Mouse (Mus musculus): Measurements from ENCODE around the gene Aqp1. TPM values are rescaled to one million over a fixed set of nuclear protein-coding genes. Genes with fewer than 3 reads are reported as not detected.

The Aqp1 gene
- total RNA-seq, 2 experiments from 2014 or later, result 437 to 441 TPM

GRCm38 (mm10) chr6:55392453-55392852, 56.2 kb downstream of the Aqp1 start:
- ATAC-seq (replicated peaks; ENCODE audit: low FRiP score, low TSS enrichment, poor library complexity, severe bottlenecking), result peak; percentile 81

DNA sequence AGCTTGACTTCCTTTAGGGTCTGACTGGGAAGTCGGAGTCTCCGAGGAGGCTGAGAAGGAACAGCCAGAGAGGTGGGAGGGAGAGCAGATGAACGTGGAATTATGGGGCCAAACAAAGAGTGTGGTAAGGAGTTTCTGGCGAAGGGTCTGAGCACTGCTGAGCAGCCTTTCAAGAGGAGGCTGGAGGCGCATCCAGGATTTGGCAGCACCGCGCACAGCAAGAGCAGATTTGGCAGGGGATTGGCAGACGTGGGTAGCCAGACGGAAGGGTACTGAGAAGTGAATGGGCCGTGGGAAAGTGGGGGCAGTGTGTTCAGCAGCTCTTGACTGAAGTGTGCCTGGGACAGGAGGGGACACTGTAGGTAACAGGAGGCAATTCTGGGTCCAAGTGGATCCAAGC, 58.6 kb downstream of the Aqp1 start:
- ATAC-seq (replicated peaks; ENCODE audit: low FRiP score, low TSS enrichment, poor library complexity, severe bottlenecking), result no peak

- ATAC-seq (replicated peaks; ENCODE audit: low FRiP score, low TSS enrichment, poor library complexity, severe bottlenecking), result no peak
These were observed 59.9 kb downstream of the Aqp1 start for GRCm38 (mm10) chr6:55396176-55396575.

DNA sequence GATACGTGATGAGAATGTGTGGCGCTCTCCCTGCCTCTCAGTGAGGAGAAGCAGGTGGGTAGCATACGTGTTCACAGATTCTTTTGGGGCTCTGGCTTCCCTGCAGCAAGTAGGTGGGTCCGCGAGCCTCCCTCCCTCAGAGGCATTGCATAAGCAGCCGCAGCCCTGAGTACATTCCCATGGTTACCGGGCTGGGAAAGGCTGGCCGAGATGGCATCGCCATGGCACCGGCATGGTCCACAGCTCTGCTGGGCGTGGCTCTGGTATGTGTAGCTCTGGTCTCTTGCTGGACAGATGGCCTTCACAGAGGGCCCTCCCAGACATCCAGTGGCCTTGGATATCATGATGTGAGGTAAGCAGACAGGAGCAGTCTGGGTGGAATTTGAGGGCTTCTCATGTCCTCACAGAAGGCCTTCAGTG, 60.4 kb downstream of the Aqp1 start:
- ATAC-seq (replicated peaks; ENCODE audit: low FRiP score, low TSS enrichment, poor library complexity, severe bottlenecking), result no peak

Other genes starting within 250 kb of the Aqp1 start
- gene Crhr2, start 203.4 kb upstream of the Aqp1 start, total RNA-seq (2014; fragmentation: Nextera tagmentation), result not detected in 2 replicates
- gene Crhr2, start 203.4 kb upstream of the Aqp1 start, total RNA-seq (2017), result not detected in 2 replicates
- gene Inmt, start 161.4 kb upstream of the Aqp1 start, total RNA-seq (2014; fragmentation: Nextera tagmentation), result not detected in 2 replicates
- not detected in 2 replicates for gene Inmt, start 161.4 kb upstream of the Aqp1 start, total RNA-seq (2017)
- gene Mindy4, start 133.0 kb upstream of the Aqp1 start, total RNA-seq (2014; fragmentation: Nextera tagmentation), result 2.1 and 5.5 TPM in 2 replicates
- gene Mindy4, start 133.0 kb upstream of the Aqp1 start, total RNA-seq (2017), result 4.9 and 10.6 TPM in 2 replicates
- not detected in 2 replicates for gene Ghrhr, start 39.9 kb downstream of the Aqp1 start, total RNA-seq (2014; fragmentation: Nextera tagmentation)
- gene Ghrhr, start 39.9 kb downstream of the Aqp1 start, total RNA-seq (2017), result not detected in 2 replicates
- not detected in 2 replicates for gene Adcyap1r1, start 115.5 kb downstream of the Aqp1 start, total RNA-seq (2014; fragmentation: Nextera tagmentation)
- not detected in 2 replicates for gene Adcyap1r1, start 115.5 kb downstream of the Aqp1 start, total RNA-seq (2017)